Mouse (Mus musculus): Measurements from ENCODE around the gene Fkbp1a. TPM values are rescaled to one million over a fixed set of nuclear protein-coding genes. Genes with fewer than 3 reads are reported as not detected.

The Fkbp1a gene
- polyA plus RNA-seq, 1 experiment from 2014 or later, result 610 TPM

DNA sequence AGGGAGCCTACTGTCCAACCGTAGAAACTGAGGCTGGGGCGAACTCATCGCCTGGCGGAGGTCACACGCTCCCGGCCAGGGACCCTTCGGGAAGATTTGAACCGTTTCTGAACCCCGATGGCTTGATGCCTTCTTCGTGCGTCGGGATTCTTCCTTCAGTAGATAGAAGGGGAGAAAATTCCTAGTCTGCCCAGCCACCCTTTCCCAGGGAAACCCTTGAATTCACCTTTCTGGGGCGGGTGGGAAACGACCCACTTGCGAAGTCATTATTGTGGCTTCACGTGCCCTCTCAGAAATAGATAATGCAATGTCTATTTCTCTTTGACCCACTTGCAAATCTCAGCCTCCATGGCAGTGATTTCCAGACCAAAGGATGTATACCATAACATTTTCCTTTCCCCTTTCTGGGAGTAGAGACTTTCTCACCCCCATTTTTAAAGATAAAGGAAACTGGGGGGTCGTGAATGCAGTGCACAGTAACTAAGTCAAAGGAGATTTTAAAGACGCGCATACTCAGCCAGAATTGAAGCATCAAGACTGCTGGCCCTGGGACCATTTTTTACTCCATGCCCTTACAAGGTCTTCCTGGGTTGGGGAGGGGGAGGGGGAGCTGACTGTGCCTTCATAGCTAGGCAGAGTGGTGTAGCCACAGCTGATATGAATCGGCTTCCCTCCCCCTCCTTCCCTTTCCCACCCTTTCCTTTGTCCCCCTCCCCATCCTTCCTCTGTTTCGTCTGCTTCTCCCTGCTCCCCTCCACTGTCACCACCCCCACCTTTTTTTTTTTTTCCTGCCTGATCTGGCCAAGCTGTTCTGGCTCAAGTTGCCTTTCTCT, 996 bp downstream of the Fkbp1a start:
- WGBS, result 2% methylated on average over 21 of the region's 21 CpGs
- peaks cover 8% of the 10 kb centered on the region; the same call in 1 of the 2 replicates for H3K36me3 ChIP-seq (ENCODE audit: control insufficient read depth, insufficient read depth)
- peak overlapping the region; percentile 83 for H3K4me2 ChIP-seq (ENCODE audit: low read length)
- no peaks in the 10 kb centered on the region for H3K9me3 ChIP-seq (ENCODE audit: control insufficient read depth, low read length)
- peak overlapping the region; percentile 91 for H3K4me3 ChIP-seq (replicated peaks; ENCODE audit: low read length)
- no peaks in the 10 kb centered on the region for H3K27me3 ChIP-seq (replicated peaks; ENCODE audit: control insufficient read depth, insufficient read depth, low read length)
- peaks cover 33% of the 10 kb centered on the region for H3K4me1 ChIP-seq (replicated peaks; ENCODE audit: control insufficient read depth, insufficient read depth, low read length)
- peak overlapping the region; percentile 79 for H3K27ac ChIP-seq (ENCODE audit: low read length)
- ATAC-seq, result peak; percentile 15; the same call in 1 of the 2 replicates
- peak overlapping the region; percentile 94 for H3K9ac ChIP-seq (replicated peaks; ENCODE audit: low read depth, low read length)

DNA sequence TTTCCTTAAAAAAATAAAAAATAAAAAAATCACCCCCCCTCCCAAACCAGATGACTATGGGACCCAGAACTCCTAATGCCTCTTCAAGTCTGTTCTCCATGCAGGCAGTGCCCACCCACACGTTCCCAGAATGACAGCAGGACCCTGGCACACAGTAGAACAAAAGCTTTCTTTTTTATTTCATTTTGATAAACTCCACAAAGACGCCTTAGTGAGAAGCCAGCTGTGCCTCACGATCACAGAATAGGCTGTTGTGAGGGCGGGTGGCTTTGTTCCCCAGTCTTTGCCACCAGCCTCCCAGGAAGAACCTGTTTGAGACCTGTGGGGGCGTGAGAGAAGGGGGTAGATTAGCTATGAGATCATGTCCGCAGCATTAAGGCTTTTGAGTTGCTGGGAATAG, 2.4 kb downstream of the Fkbp1a start:
- no peak for ATAC-seq
- no peak overlapping the region for H3K27ac ChIP-seq (ENCODE audit: low read length)
- H3K4me1 ChIP-seq (replicated peaks; ENCODE audit: control insufficient read depth, insufficient read depth, low read length), result peaks cover 33% of the 10 kb centered on the region
- no peaks in the 10 kb centered on the region for H3K27me3 ChIP-seq (replicated peaks; ENCODE audit: control insufficient read depth, insufficient read depth, low read length)
- H3K4me2 ChIP-seq (ENCODE audit: low read length), result peak overlapping the region; percentile 83
- H3K9ac ChIP-seq (replicated peaks; ENCODE audit: low read depth, low read length), result 0 out of 2 replicates have a peak overlapping the region, but pooled peaks have one; percentile 9
- H3K4me3 ChIP-seq (replicated peaks; ENCODE audit: low read length), result no peak overlapping the region
- 35% methylated on average over 6 of the region's 6 CpGs for WGBS
- H3K9me3 ChIP-seq (ENCODE audit: control insufficient read depth, low read length), result no peaks in the 10 kb centered on the region
- peaks cover 8% of the 10 kb centered on the region; the same call in 1 of the 2 replicates for H3K36me3 ChIP-seq (ENCODE audit: control insufficient read depth, insufficient read depth)

DNA sequence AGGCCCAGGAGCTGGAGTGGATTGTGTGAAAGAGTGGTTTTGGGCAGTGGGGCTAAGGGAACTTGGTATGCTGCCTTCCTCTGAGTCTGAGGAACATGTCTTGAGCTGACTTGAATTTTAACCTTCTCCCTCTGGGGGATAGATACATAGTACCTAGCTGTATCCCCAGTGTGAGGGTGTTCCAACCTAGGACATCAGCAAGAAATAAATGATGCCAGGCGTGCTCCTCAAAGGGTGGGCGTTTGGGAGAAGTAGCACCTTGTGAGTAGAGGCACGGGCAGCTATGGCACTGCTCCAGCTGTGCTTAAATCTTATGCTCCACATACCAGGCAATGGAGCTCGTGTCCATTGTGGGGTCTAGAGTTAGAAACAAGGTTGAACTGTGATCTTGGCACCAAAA, 4.3 kb downstream of the Fkbp1a start:
- H3K27me3 ChIP-seq (replicated peaks; ENCODE audit: control insufficient read depth, insufficient read depth, low read length), result no peaks in the 10 kb centered on the region
- peaks cover 30% of the 10 kb centered on the region for H3K4me1 ChIP-seq (replicated peaks; ENCODE audit: control insufficient read depth, insufficient read depth, low read length)
- no peak overlapping the region for H3K4me2 ChIP-seq (ENCODE audit: low read length)
- peaks cover 11% of the 10 kb centered on the region; the same call in 1 of the 2 replicates for H3K36me3 ChIP-seq (ENCODE audit: control insufficient read depth, insufficient read depth)
- H3K9me3 ChIP-seq (ENCODE audit: control insufficient read depth, low read length), result no peaks in the 10 kb centered on the region
- WGBS, result 94% methylated on average over 4 of the region's 4 CpGs
- ATAC-seq, result no peak
- no peak overlapping the region for H3K27ac ChIP-seq (ENCODE audit: low read length)
- no peak overlapping the region for H3K4me3 ChIP-seq (replicated peaks; ENCODE audit: low read length)
- H3K9ac ChIP-seq (replicated peaks; ENCODE audit: low read depth, low read length), result no peak overlapping the region

DNA sequence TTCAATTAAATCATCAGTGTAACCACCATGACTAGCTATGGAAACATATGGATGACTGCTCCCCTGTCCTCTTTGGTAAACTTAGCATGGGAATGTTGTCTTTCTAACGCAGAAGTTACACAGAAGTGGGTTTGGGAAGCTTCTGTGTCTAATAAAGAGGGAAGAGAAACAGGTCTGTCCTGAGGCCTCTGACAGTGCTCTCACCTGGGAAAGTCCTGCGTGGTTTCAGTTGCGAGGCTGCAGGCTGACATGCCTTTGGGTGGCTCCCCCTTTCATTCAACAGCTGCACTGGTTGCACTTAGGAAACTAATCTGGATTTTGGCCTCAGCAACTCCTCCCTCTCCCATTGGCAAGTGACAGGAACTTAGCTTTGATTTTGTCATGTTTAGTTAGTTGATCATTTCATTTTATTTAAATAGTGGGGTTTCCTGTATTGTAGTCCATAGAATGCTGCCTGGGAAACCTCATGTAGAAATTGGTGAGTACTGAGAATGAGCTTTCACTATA, 7.4 kb downstream of the Fkbp1a start:
- no peaks in the 10 kb centered on the region for H3K9me3 ChIP-seq (ENCODE audit: control insufficient read depth, low read length)
- H3K4me3 ChIP-seq (replicated peaks; ENCODE audit: low read length), result no peak overlapping the region
- ATAC-seq, result no peak
- WGBS, result 95% methylated on average over 3 of the region's 3 CpGs
- no peak overlapping the region for H3K4me2 ChIP-seq (ENCODE audit: low read length)
- H3K9ac ChIP-seq (replicated peaks; ENCODE audit: low read depth, low read length), result no peak overlapping the region
- peaks cover 13% of the 10 kb centered on the region for H3K36me3 ChIP-seq (ENCODE audit: control insufficient read depth, insufficient read depth)
- no peak overlapping the region for H3K27ac ChIP-seq (ENCODE audit: low read length)
- H3K27me3 ChIP-seq (replicated peaks; ENCODE audit: control insufficient read depth, insufficient read depth, low read length), result no peaks in the 10 kb centered on the region
- H3K4me1 ChIP-seq (replicated peaks; ENCODE audit: control insufficient read depth, insufficient read depth, low read length), result peaks cover 13% of the 10 kb centered on the region

DNA sequence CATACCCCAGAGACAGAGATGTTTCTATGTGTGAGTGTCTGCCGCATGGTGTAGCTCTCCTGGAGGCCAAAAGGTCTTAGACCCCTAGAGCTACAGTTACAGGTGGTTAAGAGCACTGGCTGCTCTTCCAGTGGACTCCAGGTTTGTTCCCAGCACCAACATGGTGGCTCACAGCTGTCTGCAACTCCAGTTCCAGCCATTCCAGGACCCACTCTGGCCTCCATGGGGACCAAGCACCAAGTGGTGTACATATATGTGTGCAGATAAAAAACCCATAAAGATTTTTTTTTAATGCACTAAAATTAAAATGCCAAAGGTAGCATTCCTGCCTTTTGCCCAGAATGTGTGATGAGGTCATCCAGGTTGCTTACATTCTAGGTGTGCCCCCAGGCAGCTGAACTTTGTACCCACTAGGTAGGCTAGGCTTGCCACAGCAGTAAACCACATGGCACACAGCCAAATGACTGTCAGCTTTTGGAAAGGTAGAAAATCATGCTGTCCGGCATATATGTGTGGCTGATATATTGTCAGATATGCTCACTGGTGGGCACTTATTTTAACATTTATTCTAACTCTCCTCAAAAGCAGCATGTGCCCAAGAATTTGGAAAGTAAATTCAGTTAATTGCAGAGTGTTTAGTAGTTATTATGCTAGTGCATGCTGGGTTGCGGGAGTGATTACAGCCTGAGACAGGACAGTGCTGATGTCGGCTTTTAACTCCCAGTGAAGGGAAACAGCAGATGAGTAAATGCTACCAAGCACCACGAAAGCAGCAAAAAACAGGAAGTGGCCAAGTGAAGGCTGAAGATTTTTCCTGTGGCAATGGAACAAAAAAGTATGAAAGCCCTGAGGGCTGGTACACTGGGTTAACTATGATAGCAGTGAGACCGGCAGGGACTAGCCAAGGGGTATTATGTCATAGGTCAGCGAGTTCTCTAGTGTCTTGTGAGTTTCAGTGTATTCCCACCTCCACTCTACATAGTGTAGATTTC, 20.9 kb downstream of the Fkbp1a start:
- H3K4me1 ChIP-seq (replicated peaks; ENCODE audit: control insufficient read depth, insufficient read depth, low read length), result no peaks in the 10 kb centered on the region
- H3K27me3 ChIP-seq (replicated peaks; ENCODE audit: control insufficient read depth, insufficient read depth, low read length), result no peaks in the 10 kb centered on the region
- H3K4me2 ChIP-seq (ENCODE audit: low read length), result no peak overlapping the region
- ATAC-seq, result no peak
- peaks cover 23% of the 10 kb centered on the region for H3K36me3 ChIP-seq (ENCODE audit: control insufficient read depth, insufficient read depth)
- H3K4me3 ChIP-seq (replicated peaks; ENCODE audit: low read length), result no peak overlapping the region
- no peak overlapping the region for H3K27ac ChIP-seq (ENCODE audit: low read length)
- WGBS, result 85% methylated on average over 7 of the region's 7 CpGs
- H3K9me3 ChIP-seq (ENCODE audit: control insufficient read depth, low read length), result no peaks in the 10 kb centered on the region
- H3K9ac ChIP-seq (replicated peaks; ENCODE audit: low read depth, low read length), result no peak overlapping the region

DNA sequence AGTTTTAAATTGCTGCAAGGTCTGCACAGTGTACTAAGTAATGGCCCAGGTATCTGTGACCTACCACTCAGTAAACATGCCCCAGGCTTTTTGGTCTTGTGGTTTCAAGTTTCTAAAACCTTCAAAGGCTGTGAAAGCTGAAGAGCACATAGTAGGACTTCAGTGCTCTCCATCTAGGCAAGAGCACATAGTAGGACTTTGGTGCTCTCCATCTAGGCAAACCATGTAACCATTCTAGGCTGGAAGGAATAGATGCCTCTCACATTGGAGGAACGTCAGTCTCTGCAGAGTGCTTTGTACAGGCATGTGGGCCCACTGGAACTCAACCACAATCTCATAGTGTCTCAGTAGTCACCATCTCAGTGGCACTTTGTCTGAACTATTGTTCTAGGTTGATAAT, 21.7 kb downstream of the Fkbp1a start:
- Histone ChIP-seq H3K4me3 (replicated peaks; ENCODE audit: low read length) (no peak overlapping the region), H3K4me2 (ENCODE audit: low read length) (no peak overlapping the region), H3K27me3 (replicated peaks; ENCODE audit: control insufficient read depth, insufficient read depth, low read length) (no peaks in the 10 kb centered on the region), H3K9ac (replicated peaks; ENCODE audit: low read depth, low read length) (no peak overlapping the region), H3K4me1 (replicated peaks; ENCODE audit: control insufficient read depth, insufficient read depth, low read length) (no peaks in the 10 kb centered on the region), H3K36me3 (ENCODE audit: control insufficient read depth, insufficient read depth) (peaks cover 17% of the 10 kb centered on the region), H3K9me3 (ENCODE audit: control insufficient read depth, low read length) (no peaks in the 10 kb centered on the region), H3K27ac (ENCODE audit: low read length) (no peak overlapping the region)
- 91% methylated on average over 1 of the region's 1 CpGs for WGBS
- ATAC-seq, result no peak

DNA sequence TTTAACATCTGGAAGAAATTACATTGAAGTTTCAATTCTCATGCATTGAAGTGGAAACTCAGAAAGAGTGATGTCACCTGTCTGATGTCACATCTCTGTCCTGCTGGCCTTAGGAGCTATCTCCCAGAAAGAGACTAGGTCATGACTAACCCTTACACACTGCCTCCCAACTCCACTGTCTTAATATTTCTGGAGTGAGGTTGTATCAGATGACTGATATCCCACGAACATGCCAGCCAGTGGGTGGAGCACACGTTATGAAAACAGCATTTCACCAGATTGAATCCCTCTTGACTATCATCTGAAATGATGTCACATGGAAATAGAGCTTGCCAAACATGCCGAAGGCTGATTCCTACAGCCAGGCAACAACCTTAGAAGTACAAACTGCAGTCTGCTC, 22.7 kb downstream of the Fkbp1a start:
- H3K36me3 ChIP-seq (ENCODE audit: control insufficient read depth, insufficient read depth), result peaks cover 9% of the 10 kb centered on the region
- no peak overlapping the region for H3K27ac ChIP-seq (ENCODE audit: low read length)
- H3K4me3 ChIP-seq (replicated peaks; ENCODE audit: low read length), result no peak overlapping the region
- H3K9ac ChIP-seq (replicated peaks; ENCODE audit: low read depth, low read length), result no peak overlapping the region
- no peak for ATAC-seq
- no peak overlapping the region for H3K4me2 ChIP-seq (ENCODE audit: low read length)
- no peaks in the 10 kb centered on the region for H3K27me3 ChIP-seq (replicated peaks; ENCODE audit: control insufficient read depth, insufficient read depth, low read length)
- H3K4me1 ChIP-seq (replicated peaks; ENCODE audit: control insufficient read depth, insufficient read depth, low read length), result no peaks in the 10 kb centered on the region
- 74% methylated on average over 3 of the region's 3 CpGs for WGBS
- H3K9me3 ChIP-seq (ENCODE audit: control insufficient read depth, low read length), result no peaks in the 10 kb centered on the region

DNA sequence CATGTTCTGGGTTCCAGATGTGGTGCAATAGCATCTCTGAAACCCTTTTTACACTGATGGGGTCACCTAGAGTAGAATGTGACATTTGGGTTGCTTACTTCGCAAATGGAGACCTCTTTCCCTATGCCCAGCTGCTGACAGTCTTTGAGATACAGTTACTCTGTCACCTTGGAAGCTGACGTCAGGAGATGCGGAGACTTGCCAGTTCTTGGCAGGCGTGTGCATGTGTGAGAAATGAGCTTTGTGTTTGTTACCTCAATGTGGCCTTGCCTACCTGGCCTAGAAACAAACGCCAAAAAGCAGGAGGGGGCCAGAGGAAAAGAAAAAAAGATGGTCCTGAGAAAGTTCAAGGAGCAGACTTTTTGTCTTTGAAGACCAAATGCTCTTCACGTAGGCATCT, 24.6 kb downstream of the Fkbp1a start:
- no peak overlapping the region for H3K4me3 ChIP-seq (replicated peaks; ENCODE audit: low read length)
- no peak for ATAC-seq

DNA sequence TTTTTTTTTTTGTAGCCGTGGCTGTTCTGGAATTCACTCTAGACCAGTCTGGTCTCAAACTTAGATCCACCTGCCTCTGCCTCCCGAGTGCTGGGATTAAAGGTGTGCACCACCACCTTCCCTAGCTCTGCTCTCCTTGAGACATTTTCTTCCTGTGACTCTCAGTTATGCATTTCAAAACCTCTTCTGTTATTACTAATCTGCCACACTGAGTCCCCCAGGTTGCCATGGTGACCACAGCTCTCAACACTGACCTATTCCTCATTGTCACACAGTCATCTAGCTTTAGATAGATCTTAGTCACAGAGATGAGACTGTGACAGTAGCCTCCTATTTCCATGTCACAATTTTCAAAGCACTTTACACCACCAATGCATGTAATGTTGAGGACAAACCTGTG, 27.2 kb downstream of the Fkbp1a start:
- no peak overlapping the region for H3K9ac ChIP-seq (replicated peaks; ENCODE audit: low read depth, low read length)
- H3K4me2 ChIP-seq (ENCODE audit: low read length), result no peak overlapping the region
- H3K27me3 ChIP-seq (replicated peaks; ENCODE audit: control insufficient read depth, insufficient read depth, low read length), result no peaks in the 10 kb centered on the region
- H3K9me3 ChIP-seq (ENCODE audit: control insufficient read depth, low read length), result no peaks in the 10 kb centered on the region
- no peak overlapping the region for H3K27ac ChIP-seq (ENCODE audit: low read length)
- no peak for ATAC-seq
- WGBS, result 74% methylated on average over 2 of the region's 2 CpGs
- H3K4me3 ChIP-seq (replicated peaks; ENCODE audit: low read length), result no peak overlapping the region
- no peaks in the 10 kb centered on the region for H3K4me1 ChIP-seq (replicated peaks; ENCODE audit: control insufficient read depth, insufficient read depth, low read length)
- H3K36me3 ChIP-seq (ENCODE audit: control insufficient read depth, insufficient read depth), result no peaks in the 10 kb centered on the region

More for the DNA sequence above, 24.6 kb downstream of the Fkbp1a start:
- H3K9ac ChIP-seq (replicated peaks; ENCODE audit: low read depth, low read length), result no peak overlapping the region
- H3K4me2 ChIP-seq (ENCODE audit: low read length), result no peak overlapping the region
- no peaks in the 10 kb centered on the region for H3K9me3 ChIP-seq (ENCODE audit: control insufficient read depth, low read length)
- no peak overlapping the region for H3K27ac ChIP-seq (ENCODE audit: low read length)
- H3K36me3 ChIP-seq (ENCODE audit: control insufficient read depth, insufficient read depth), result peaks cover under 1% of the 10 kb centered on the region; the same call in 1 of the 2 replicates
- 85% methylated on average over 6 of the region's 6 CpGs for WGBS
- H3K27me3 ChIP-seq (replicated peaks; ENCODE audit: control insufficient read depth, insufficient read depth, low read length), result no peaks in the 10 kb centered on the region
- no peaks in the 10 kb centered on the region for H3K4me1 ChIP-seq (replicated peaks; ENCODE audit: control insufficient read depth, insufficient read depth, low read length)
